Mouse (Mus musculus) liver, embryonic 14.5 days (tissue): ENCODE results near the gene Ghrh. TPM values are rescaled to one million over a fixed set of nuclear protein-coding genes. Genes with fewer than 3 reads are reported as not detected.

Experiments used
- ATAC-seq: fragments of 200-750 bp; cut with Nextera tagmentation; 2 replicates; pipeline ENCODE4 v1.8.0; 2017; ENCODE audit warnings: moderate number of reproducible peaks, mild to moderate bottlenecking, moderate library complexity; ENCODE audit not compliant: insufficient read depth
- DNase-seq, 3 experiments: peaks; one replicate each; pipeline ENCODE4 v3.0.0-alpha.2; 2012 to 2013; ENCODE audit warnings: low read depth in 3 of 3, low spot score in 3 of 3
- H3K27ac ChIP-seq: fragments of 300-500 bp; sonication (generic); 2 replicates; pipeline ENCODE4 v1.5.1; 2014; ENCODE audit warnings: moderate library complexity, mild to moderate bottlenecking, control low read depth, inconsistent platforms
- H3K27me3 ChIP-seq: fragments of 300-500 bp; sonication (generic); 2 replicates; pipeline ENCODE4 v1.6.1; 2014; ENCODE audit warnings: mild to moderate bottlenecking, low read length, moderate library complexity; ENCODE audit not compliant: control insufficient read depth, insufficient read depth
- H3K36me3 ChIP-seq: fragments of 300-500 bp; sonication (generic); replicated peaks from 2 replicates; pipeline ENCODE4 v1.6.1; 2014; ENCODE audit warnings: low read depth; ENCODE audit not compliant: control insufficient read depth, insufficient read depth
- H3K4me1 ChIP-seq, 2 experiments: fragments of 200-500 bp in 1 of 2; fragments of 300-500 bp in 1 of 2; sonication (generic) in 1 of 2; replicated peaks; 2 replicates each; pipeline ENCODE4 v1.6.1; 2012 to 2014; ENCODE audit warnings: antibody characterized with exemption in 1 of 2, inconsistent platforms in 1 of 2, low read length in 1 of 2; ENCODE audit not compliant: control insufficient read depth in 2 of 2, insufficient read depth in 2 of 2
- H3K4me2 ChIP-seq: fragments of 300-500 bp; sonication (generic); 2 replicates; pipeline ENCODE4 v1.6.1; 2014; ENCODE audit warnings: low read depth, mild to moderate bottlenecking, control low read depth, moderate library complexity
- H3K4me3 ChIP-seq, 2 experiments: fragments of 200-500 bp in 1 of 2; fragments of 300-500 bp in 1 of 2; sonication (generic) in 1 of 2; 2 replicates each; pipeline ENCODE4 v1.5.1; 2012 to 2014; ENCODE audit warnings: low read depth in 2 of 2, low read length in 2 of 2, mild to moderate bottlenecking in 2 of 2, control low read depth in 1 of 2, inconsistent platforms in 1 of 2, moderate library complexity in 1 of 2; ENCODE audit not compliant: insufficient read depth in 1 of 2
- H3K9ac ChIP-seq: fragments of 300-500 bp; sonication (generic); replicated peaks from 2 replicates; pipeline ENCODE4 v1.6.1; 2014; ENCODE audit warnings: mild to moderate bottlenecking, control low read depth, moderate library complexity
- H3K9me3 ChIP-seq: fragments of 300-500 bp; sonication (generic); 2 replicates; pipeline ENCODE4 v1.6.1; 2016; ENCODE audit warnings: low read length, mixed read lengths; ENCODE audit not compliant: control insufficient read depth
- CTCF ChIP-seq: IDR thresholded peaks from 2 replicates; pipeline ENCODE4 v1.5.1; 2016; ENCODE audit warnings: antibody characterized with exemption, low read depth, control low read depth
- EP300 ChIP-seq: IDR thresholded peaks from 2 replicates; pipeline ENCODE4 v1.6.1; 2016; ENCODE audit warnings: antibody characterized with exemption, low read depth
- WGBS: fragments of 180-500 bp; shearing (Covaris S2); extraction: QIAGEN DNeasy Blood & Tissue Kit; methylation state at CpG from one replicate; pipeline ENCODE4 v1.1.7; 2014; ENCODE audit not compliant: insufficient replicate concordance; 5-methylcytosine and 5-hydroxymethylcytosine counted together
- polyA plus RNA-seq, 2 experiments: library from polyadenylated mRNA; depleted of rRNA in 1 of 2; stranded (reverse) in 1 of 2; unstranded in 1 of 2; fragments of >200 nt; fragmentation: Nextera tagmentation in 1 of 2; extraction: Ambion mirVana in 1 of 2; gene quantifications; 2 replicates each; pipeline versions ENCODE4 v1.2.1 to v1.2.3; 2012 to 2014

Ghrh gene
- polyA plus RNA-seq, 2 experiments: 0.22 TPM; not detected in 1

DNA sequence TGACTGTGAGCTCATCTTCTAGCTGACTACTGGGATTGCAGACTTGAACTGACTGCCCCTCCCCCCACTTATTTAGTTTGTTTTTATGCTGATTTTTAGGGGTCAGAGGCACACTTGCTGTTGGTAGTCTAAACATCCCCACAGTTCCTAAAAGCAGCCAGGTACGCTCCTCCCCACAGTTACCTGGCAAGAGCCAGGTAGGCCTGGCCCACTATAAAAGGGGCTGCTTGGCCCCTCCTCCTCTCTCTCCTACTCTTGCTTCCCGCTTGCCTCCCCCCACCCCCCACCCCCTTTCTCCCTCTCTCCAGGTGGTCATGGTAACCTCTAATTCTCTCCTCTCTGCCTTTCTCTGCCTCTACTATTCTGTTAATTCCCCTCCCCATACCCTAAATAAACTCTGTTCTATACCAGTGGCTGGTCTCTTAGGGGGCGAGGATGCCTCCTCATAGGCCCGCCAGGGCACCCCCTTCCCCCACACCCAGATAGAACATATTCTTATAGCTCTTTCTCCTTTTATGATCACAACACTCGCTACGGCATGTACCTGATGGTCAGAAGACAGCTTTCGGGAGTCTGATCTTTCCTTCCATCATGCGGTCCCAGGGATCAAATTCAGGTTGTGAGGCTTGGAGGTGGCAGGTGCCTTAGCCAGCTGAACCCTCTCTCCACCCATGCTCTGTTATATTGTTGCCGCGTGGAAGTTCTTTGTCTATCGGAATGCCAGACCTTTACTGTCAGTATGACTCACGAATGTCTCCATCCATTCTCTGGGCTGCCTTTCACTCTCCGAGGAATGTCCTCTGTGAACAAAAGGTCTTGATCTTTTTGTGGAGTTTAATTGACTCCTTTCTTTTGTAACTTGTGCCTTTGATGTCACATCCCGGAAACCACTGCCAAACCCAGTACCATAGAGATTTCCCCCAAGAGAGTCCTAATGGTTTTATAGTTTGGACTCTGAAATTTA lies 28.8 kb upstream of the Ghrh start:
- 70% methylated on average over 14 of the region's 14 CpGs for WGBS
- Histone ChIP-seq H3K36me3 (no peaks in the 10 kb centered on the region; the same call in 1 of the 2 replicates), H3K4me2 (no peak overlapping the region)

DNA sequence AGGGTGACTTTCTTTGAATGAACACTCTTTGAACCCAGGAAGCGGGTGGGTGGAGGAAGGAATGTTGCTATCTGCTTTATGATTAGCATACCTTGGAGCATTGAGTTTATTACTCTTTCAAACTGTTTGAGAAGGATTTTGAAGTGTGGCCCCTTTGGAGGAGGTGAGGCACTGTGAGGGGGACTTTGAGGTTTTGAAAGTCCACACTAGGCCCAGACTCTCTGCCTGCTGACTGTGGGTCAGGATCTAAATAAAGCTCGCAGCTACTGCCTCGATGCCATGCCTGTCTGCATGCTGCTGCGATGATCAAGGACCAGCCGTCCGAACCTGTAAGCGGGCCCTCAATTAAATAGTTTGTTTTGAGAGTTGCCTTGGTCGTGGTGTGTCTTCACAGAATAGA lies 27.7 kb upstream of the Ghrh start:
- no peak for ATAC-seq
- DNase-seq: no peak
- no peak overlapping the region for H3K27ac ChIP-seq
- H3K9ac ChIP-seq: no peak overlapping the region
- H3K27me3 ChIP-seq: no peaks in the 10 kb centered on the region
- H3K9me3 ChIP-seq: no peaks in the 10 kb centered on the region
- no peak for TF ChIP-seq EP300
- TF ChIP-seq CTCF: no peak
- H3K4me2 ChIP-seq: no peak overlapping the region
- WGBS: 63% methylated on average over 8 of the region's 8 CpGs
- H3K36me3 ChIP-seq: no peaks in the 10 kb centered on the region; the same call in 1 of the 2 replicates
- H3K4me1 ChIP-seq: no peaks in the 10 kb centered on the region
- H3K4me3 ChIP-seq: no peak overlapping the region

More for the DNA sequence above, 28.8 kb upstream of the Ghrh start:
- no peaks in the 10 kb centered on the region for H3K9me3 ChIP-seq
- no peaks in the 10 kb centered on the region for H3K4me1 ChIP-seq
- no peak overlapping the region for H3K4me3 ChIP-seq
- DNase-seq (no peak), ATAC-seq (no peak)
- TF ChIP-seq CTCF: no peak
- TF ChIP-seq EP300: no peak
- no peaks in the 10 kb centered on the region for H3K27me3 ChIP-seq
- no peak overlapping the region for H3K9ac ChIP-seq
- no peak overlapping the region for H3K27ac ChIP-seq

DNA sequence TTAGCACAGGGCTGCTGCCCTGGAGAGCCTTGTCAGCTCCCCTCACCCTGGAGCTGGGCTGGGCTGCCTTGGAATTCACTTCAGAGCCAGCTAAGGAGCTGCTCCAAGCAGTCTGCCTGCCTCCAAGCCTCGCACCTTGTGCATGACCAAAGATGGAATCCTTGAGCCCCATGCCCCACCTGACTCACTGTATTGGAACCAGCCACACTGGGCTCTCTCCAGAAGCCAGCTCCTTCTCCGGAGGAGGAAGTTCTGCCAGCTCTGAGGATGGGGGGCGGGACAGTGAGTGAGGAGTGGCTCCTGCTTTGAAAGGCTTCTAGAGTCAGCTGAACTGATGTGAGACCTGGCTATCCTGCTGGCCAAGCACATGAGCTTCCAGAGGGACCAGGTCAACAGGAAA lies 26.4 kb upstream of the Ghrh start:
- DNase-seq: no peak
- Histone ChIP-seq H3K9ac (no peak overlapping the region), H3K36me3 (no peaks in the 10 kb centered on the region), H3K27ac (no peak overlapping the region), H3K9me3 (no peaks in the 10 kb centered on the region), H3K4me1 (peaks cover 0 to 4% of the 10 kb centered on the region in 2 experiments; a peak in 2 of 4 replicates), H3K4me3 (no peak overlapping the region), H3K4me2 (no peak overlapping the region), H3K27me3 (no peaks in the 10 kb centered on the region)
- ATAC-seq: no peak
- 60% methylated on average over 3 of the region's 3 CpGs for WGBS
- TF ChIP-seq EP300 (no peak), CTCF (no peak)

DNA sequence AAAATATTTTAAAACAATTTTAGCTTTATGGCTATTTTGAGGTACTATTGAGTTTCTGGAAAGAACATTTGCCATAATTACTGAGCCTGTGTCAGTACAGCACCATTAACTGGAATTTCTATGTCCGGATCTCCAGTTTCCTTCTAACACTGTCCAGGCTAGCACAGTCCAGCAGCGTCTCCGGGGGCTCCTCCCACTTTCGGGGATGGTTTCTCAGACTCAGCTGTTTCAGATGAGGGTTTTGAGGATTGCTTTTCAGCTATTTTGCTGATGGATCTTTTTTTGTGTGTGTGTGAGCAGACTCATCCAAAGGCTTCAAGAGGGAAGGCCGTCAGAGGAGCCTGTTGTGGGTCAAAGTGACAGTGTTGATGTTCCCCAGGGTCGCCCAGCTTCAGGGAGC lies 24.4 kb upstream of the Ghrh start:
- Histone ChIP-seq H3K9ac (no peak overlapping the region), H3K27me3 (no peaks in the 10 kb centered on the region), H3K36me3 (no peaks in the 10 kb centered on the region), H3K27ac (no peak overlapping the region), H3K4me3 (no peak overlapping the region), H3K4me2 (no peak overlapping the region), H3K4me1 (peaks cover 3 to 12% of the 10 kb centered on the region in 2 experiments), H3K9me3 (no peaks in the 10 kb centered on the region)
- TF ChIP-seq EP300 (no peak), CTCF (no peak)
- DNase-seq (no peak), ATAC-seq (no peak)
- WGBS: 73% methylated on average over 6 of the region's 6 CpGs

DNA sequence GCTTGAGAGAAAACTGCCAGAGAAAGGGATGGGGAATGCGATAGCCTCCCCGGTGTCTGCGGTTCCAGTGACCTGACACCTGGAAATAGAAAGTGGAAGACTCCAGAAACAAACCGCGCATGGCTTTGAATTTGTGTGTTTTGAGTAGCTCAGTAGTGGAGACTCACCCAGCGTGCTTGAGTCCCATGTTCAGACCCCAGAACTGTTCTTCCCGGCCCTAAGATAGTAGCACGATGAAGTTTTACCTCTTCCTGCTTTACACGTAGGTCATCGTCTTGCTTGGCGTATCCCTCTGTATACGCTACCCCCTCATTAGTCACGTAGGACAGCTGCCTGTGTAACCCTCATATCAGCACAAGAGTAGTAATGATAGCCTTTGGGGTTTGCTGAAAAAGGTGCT lies 20.7 kb upstream of the Ghrh start:
- TF ChIP-seq CTCF: no peak
- no peak for TF ChIP-seq EP300
- H3K27me3 ChIP-seq: no peaks in the 10 kb centered on the region
- peak overlapping the region; percentile 91 for H3K4me2 ChIP-seq
- peak overlapping the region; percentile 95 for H3K9ac ChIP-seq
- DNase-seq: peak; percentile 4 to 31 (median 17)
- H3K4me1 ChIP-seq: peaks cover 4 to 15% of the 10 kb centered on the region in 2 experiments
- H3K9me3 ChIP-seq: no peaks in the 10 kb centered on the region
- H3K27ac ChIP-seq: peak overlapping the region; percentile 96
- peak overlapping the region; percentile 79 to 97 for H3K4me3 ChIP-seq
- no peaks in the 10 kb centered on the region for H3K36me3 ChIP-seq
- 1% methylated on average over 13 of the region's 13 CpGs for WGBS
- ATAC-seq: peak; percentile 50
